Mouse (Mus musculus) lung, adult 2 months (tissue): ENCODE measurements around the gene Atg9b.

Experiments
- CTCF ChIP-seq: fragments of 200-500 bp; IDR thresholded peaks from 2 replicates; pipeline ENCODE4 v1.5.1; 2011; ENCODE audit warnings: mild to moderate bottlenecking, low read length, control low read depth; ENCODE audit not compliant: insufficient read depth
- POLR2A ChIP-seq: fragments of 200-500 bp; IDR thresholded peaks from 2 replicates; pipeline ENCODE4 v1.6.1; 2011; ENCODE audit warnings: low read depth, mild to moderate bottlenecking, control low read depth, low read length, borderline replicate concordance; ENCODE audit errors: extremely low read depth

- TF ChIP-seq POLR2A (no peak), CTCF (no peak)
Measured at GRCm38 (mm10) chr5:24381486-24381885, 10.5 kb downstream of the Atg9b start.
